Mouse (Mus musculus): ENCODE measurements around the gene Il12b.

Il12b gene

GRCm38 (mm10) chr11:44399763-44400162 is at the start of gene Il12b:
Gene Il12b (plus strand): TSS chr11:44400063.
- Histone ChIP-seq H3K27me3 (ENCODE audit: control insufficient read depth, insufficient read depth, low read length, poor library complexity, severe bottlenecking) (no peaks in the 10 kb centered on the region), H3K36me3 (ENCODE audit: control insufficient read depth, insufficient read depth, low read length, poor library complexity, severe bottlenecking) (no peaks in the 10 kb centered on the region)
- no peak for DNase-seq (ENCODE audit: low read depth, low spot score)

GRCm38 (mm10) chr11:44354860-44355470 is 44.9 kb upstream of the Il12b start:
- no peaks in the 10 kb centered on the region for H3K36me3 ChIP-seq (ENCODE audit: control insufficient read depth, insufficient read depth, low read length, poor library complexity, severe bottlenecking)
- H3K27me3 ChIP-seq (ENCODE audit: control insufficient read depth, insufficient read depth, low read length, poor library complexity, severe bottlenecking) = no peaks in the 10 kb centered on the region
- DNase-seq (ENCODE audit: low read depth, low spot score) = peak; percentile 21

- DNase-seq (ENCODE audit: low read depth, low spot score) = no peak
- Histone ChIP-seq H3K36me3 (ENCODE audit: control insufficient read depth, insufficient read depth, low read length, poor library complexity, severe bottlenecking) (no peaks in the 10 kb centered on the region), H3K27me3 (ENCODE audit: control insufficient read depth, insufficient read depth, low read length, poor library complexity, severe bottlenecking) (no peaks in the 10 kb centered on the region)
Observed at GRCm38 (mm10) chr11:44356171-44356570, 43.7 kb upstream of the Il12b start.

GRCm38 (mm10) chr11:44364536-44364935 is 35.3 kb upstream of the Il12b start:
- no peaks in the 10 kb centered on the region for H3K36me3 ChIP-seq (ENCODE audit: control insufficient read depth, insufficient read depth, low read length, poor library complexity, severe bottlenecking)
- H3K27me3 ChIP-seq (ENCODE audit: control insufficient read depth, insufficient read depth, low read length, poor library complexity, severe bottlenecking) = no peaks in the 10 kb centered on the region
- no peak for DNase-seq (ENCODE audit: low read depth, low spot score)

- no peaks in the 10 kb centered on the region for H3K27me3 ChIP-seq (ENCODE audit: control insufficient read depth, insufficient read depth, low read length, poor library complexity, severe bottlenecking)
- DNase-seq (ENCODE audit: low read depth, low spot score) = no peak
- no peaks in the 10 kb centered on the region for H3K36me3 ChIP-seq (ENCODE audit: control insufficient read depth, insufficient read depth, low read length, poor library complexity, severe bottlenecking)
Observed at GRCm38 (mm10) chr11:44367711-44368110, 32.2 kb upstream of the Il12b start.

GRCm38 (mm10) chr11:44372856-44373255 is 27.0 kb upstream of the Il12b start:
- no peaks in the 10 kb centered on the region for H3K27me3 ChIP-seq (ENCODE audit: control insufficient read depth, insufficient read depth, low read length, poor library complexity, severe bottlenecking)
- DNase-seq (ENCODE audit: low read depth, low spot score) = no peak

GRCm38 (mm10) chr11:44377879-44378278 is 22.0 kb upstream of the Il12b start:
- no peaks in the 10 kb centered on the region for H3K36me3 ChIP-seq (ENCODE audit: control insufficient read depth, insufficient read depth, low read length, poor library complexity, severe bottlenecking)
- no peaks in the 10 kb centered on the region for H3K27me3 ChIP-seq (ENCODE audit: control insufficient read depth, insufficient read depth, low read length, poor library complexity, severe bottlenecking)
- peak; percentile 16 for DNase-seq (ENCODE audit: low read depth, low spot score)

More at GRCm38 (mm10) chr11:44372856-44373255, 27.0 kb upstream of the Il12b start:
- no peaks in the 10 kb centered on the region for H3K36me3 ChIP-seq (ENCODE audit: control insufficient read depth, insufficient read depth, low read length, poor library complexity, severe bottlenecking)

GRCm38 (mm10) chr11:44380432-44381051 is 19.3 kb upstream of the Il12b start:
- no peak for DNase-seq (ENCODE audit: low read depth, low spot score)
- Histone ChIP-seq H3K36me3 (ENCODE audit: control insufficient read depth, insufficient read depth, low read length, poor library complexity, severe bottlenecking) (no peaks in the 10 kb centered on the region), H3K27me3 (ENCODE audit: control insufficient read depth, insufficient read depth, low read length, poor library complexity, severe bottlenecking) (no peaks in the 10 kb centered on the region)

- DNase-seq (ENCODE audit: low read depth, low spot score) = peak; percentile 9
- Histone ChIP-seq H3K36me3 (ENCODE audit: control insufficient read depth, insufficient read depth, low read length, poor library complexity, severe bottlenecking) (no peaks in the 10 kb centered on the region), H3K27me3 (ENCODE audit: control insufficient read depth, insufficient read depth, low read length, poor library complexity, severe bottlenecking) (no peaks in the 10 kb centered on the region)
Observed at GRCm38 (mm10) chr11:44382200-44382599, 17.7 kb upstream of the Il12b start.

- DNase-seq (ENCODE audit: low read depth, low spot score) = no peak
- H3K27me3 ChIP-seq (ENCODE audit: control insufficient read depth, insufficient read depth, low read length, poor library complexity, severe bottlenecking) = no peaks in the 10 kb centered on the region
Observed at GRCm38 (mm10) chr11:44387031-44387430, 12.8 kb upstream of the Il12b start.

GRCm38 (mm10) chr11:44389993-44390701 is 9.7 kb upstream of the Il12b start:
- DNase-seq (ENCODE audit: low read depth, low spot score) = no peak
- H3K27me3 ChIP-seq (ENCODE audit: control insufficient read depth, insufficient read depth, low read length, poor library complexity, severe bottlenecking) = no peaks in the 10 kb centered on the region
- H3K36me3 ChIP-seq (ENCODE audit: control insufficient read depth, insufficient read depth, low read length, poor library complexity, severe bottlenecking) = no peaks in the 10 kb centered on the region

More at GRCm38 (mm10) chr11:44387031-44387430, 12.8 kb upstream of the Il12b start:
- H3K36me3 ChIP-seq (ENCODE audit: control insufficient read depth, insufficient read depth, low read length, poor library complexity, severe bottlenecking) = no peaks in the 10 kb centered on the region

GRCm38 (mm10) chr11:44393101-44393810 is 6.6 kb upstream of the Il12b start:
- DNase-seq (ENCODE audit: low read depth, low spot score) = no peak
- no peaks in the 10 kb centered on the region for H3K27me3 ChIP-seq (ENCODE audit: control insufficient read depth, insufficient read depth, low read length, poor library complexity, severe bottlenecking)
- H3K36me3 ChIP-seq (ENCODE audit: control insufficient read depth, insufficient read depth, low read length, poor library complexity, severe bottlenecking) = no peaks in the 10 kb centered on the region

- DNase-seq (ENCODE audit: low read depth, low spot score) = peak; percentile 67
- Histone ChIP-seq H3K36me3 (ENCODE audit: control insufficient read depth, insufficient read depth, low read length, poor library complexity, severe bottlenecking) (no peaks in the 10 kb centered on the region), H3K27me3 (ENCODE audit: control insufficient read depth, insufficient read depth, low read length, poor library complexity, severe bottlenecking) (no peaks in the 10 kb centered on the region)
Observed at GRCm38 (mm10) chr11:44395401-44395800, 4.5 kb upstream of the Il12b start.

GRCm38 (mm10) chr11:44397551-44397950 is 2.3 kb upstream of the Il12b start:
- no peaks in the 10 kb centered on the region for H3K36me3 ChIP-seq (ENCODE audit: control insufficient read depth, insufficient read depth, low read length, poor library complexity, severe bottlenecking)
- DNase-seq (ENCODE audit: low read depth, low spot score) = no peak
- no peaks in the 10 kb centered on the region for H3K27me3 ChIP-seq (ENCODE audit: control insufficient read depth, insufficient read depth, low read length, poor library complexity, severe bottlenecking)

- DNase-seq (ENCODE audit: low read depth, low spot score) = peak; percentile 19
Observed at GRCm38 (mm10) chr11:44398356-44398755, 1.5 kb upstream of the Il12b start.

More at GRCm38 (mm10) chr11:44398356-44398755, 1.5 kb upstream of the Il12b start:
- H3K36me3 ChIP-seq (ENCODE audit: control insufficient read depth, insufficient read depth, low read length, poor library complexity, severe bottlenecking) = no peaks in the 10 kb centered on the region
- no peaks in the 10 kb centered on the region for H3K27me3 ChIP-seq (ENCODE audit: control insufficient read depth, insufficient read depth, low read length, poor library complexity, severe bottlenecking)
